Mouse (Mus musculus) inflammation-experienced regulatory T-cells, adult 6 months (primary cell): ENCODE results near the gene Abhd4. TPM values are rescaled to one million over a fixed set of nuclear protein-coding genes. Genes with fewer than 3 reads are reported as not detected.

Experiments
- ATAC-seq: one replicate; pipeline ENCODE4 v1.8.0; 2017
- polyA plus RNA-seq, 3 experiments: library from polyadenylated mRNA; unstranded; fragments of 100-300 nt; shearing (Covaris generic); gene quantifications; one replicate each; pipeline ENCODE4 v1.2.1; 2017

Gene Abhd4
- 10 to 100 TPM; 20.3 to 33.0 (median 29.4) TPM for polyA plus RNA-seq

DNA sequence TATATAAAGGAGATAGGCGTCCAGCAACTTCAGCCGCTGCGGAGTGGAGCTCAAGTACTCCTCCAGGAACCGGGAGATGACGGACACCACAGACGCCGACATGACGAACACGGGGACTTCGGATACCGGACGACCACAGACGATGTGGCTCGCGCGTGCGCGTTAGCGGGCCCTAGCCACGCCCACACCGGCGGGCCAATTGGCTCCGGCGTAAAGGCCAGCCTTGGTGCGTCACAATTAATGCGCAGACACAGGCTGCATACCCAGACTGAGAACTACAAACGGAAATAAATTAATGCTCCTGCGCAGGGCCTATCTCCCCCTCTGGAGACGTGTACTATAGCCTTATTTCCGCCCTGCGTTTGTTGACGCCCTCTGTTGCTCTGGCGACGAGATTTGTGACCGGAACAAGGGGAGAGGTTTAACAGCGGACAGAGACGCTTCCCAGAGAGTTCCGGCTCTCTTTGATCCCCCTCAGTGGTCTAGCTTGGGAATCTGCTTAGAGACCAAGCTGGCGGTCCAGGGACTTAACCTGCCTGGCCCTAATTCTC is at the start of gene Abhd4, which contains the start of gene Dad1:
Gene Abhd4 (plus strand): TSS at position 448 of the 551 bp plus-strand sequence.
Gene Dad1 (minus strand): TSS at position 364 of the 551 bp plus-strand sequence.
- ATAC-seq, result peak; percentile 99

DNA sequence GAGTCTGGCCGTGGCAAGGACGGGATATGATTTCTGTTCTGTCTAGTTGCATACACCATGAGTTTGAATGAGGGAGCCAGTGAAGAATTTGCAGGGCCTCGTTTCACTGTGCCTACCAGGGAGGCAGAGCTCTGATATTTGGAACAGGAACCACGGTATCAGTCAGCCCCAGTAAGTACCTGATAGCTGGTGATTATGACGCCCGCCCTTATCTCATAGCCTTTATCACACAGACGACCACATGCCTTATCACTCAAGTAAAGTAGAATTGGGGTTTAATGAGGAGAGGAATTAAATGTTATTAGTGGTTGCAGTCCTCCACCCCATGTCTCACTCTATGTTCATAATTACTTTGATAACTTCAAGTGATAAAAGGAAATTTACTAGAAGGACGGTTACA is 49.7 kb upstream of the Abhd4 start:
- ATAC-seq, result no peak

DNA sequence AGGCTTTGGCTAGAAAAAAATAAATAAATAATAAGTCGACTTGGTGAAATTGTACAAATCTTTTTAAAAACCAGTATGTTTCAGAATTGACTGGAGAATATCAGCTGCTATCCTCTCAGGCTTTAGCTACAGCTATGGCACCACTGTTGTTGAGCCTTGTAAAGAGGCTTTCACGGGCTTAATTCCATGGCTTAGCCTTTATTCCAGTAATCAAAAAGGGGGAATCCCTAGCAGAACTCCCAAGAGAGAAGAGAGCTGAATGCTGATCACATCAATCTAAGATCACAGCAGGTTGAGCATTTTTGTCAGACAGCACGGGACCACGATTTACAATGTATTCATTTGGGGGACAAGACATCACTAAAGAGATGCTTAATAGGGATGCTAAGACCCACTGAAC is 49.2 kb upstream of the Abhd4 start:
- no peak for ATAC-seq

DNA sequence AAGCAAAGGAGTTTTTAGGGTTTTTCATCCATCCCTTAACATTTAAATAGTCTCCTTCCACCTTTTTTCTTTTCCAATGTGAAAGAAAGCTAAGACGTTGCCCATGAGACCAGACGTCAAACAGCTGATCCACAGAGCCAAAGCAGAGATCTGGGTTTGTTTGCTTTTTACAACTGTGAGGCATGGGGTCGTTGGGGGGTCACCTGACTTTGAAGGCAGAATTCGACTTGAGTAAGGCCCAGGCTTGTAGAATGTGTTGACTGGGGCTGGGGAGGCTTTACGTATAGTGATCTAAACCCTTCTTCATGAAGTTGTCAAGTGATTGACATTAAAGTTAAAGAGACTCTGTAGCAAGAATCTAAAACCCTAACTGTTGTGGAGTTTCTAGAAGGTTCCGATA is 48.1 kb upstream of the Abhd4 start:
- ATAC-seq, result no peak

DNA sequence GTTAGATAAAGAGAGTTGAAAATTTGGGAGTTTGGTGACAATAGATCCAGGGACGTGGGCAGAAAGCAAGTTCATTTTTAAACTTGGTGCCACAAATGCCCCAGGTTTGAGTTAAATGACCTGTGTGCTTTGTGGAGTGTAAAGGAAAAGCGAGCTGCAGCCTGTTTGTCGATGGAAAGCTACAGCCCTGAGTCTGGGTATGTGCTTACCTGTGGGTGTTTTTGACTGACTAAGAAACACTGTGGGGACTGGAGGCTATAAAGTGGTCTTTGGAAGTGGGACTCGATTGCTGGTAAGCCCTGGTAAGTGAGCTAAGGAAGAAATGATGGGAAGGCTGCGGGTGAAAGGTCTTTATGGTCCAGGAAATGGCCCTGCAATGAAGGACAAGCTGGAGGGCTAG is 47.7 kb upstream of the Abhd4 start:
- no peak for ATAC-seq

DNA sequence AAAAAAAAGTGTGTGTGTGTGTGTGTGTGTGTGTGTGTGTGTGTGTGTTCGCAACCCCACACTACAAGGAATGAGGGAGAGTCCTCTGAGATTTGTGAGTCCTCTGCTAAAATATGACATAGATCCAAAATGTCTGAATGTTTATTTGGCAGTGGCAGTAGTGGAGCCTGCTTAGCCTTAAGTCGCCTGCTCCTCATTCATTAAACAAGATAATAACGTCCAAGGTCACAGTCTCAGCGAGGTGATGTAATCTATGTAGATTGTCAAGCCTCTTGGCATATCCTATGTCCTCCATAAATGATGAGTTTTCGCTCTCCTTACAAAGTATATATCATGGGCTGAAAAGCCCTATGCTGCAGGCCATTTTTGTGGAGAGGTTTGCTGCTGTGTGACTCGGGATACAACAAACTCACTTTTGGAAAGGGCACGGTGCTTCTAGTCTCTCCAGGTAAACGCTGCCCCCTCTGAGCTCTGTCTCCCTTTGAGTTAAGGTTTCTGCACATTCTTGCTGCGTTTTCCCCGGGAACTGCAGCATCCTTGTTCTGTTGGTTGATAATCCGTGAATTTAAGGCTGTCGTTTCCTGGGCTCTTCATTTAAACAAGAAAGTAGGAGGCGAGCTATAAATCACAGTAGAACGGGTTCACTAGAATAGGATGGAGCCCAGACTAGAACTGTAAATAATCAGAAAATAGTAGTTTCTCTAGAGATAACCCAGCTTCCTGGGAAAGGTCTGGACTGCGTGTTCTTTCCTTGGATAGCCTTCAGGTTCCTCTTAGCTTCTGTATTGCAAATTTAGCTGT is 47.0 kb upstream of the Abhd4 start:
- no peak for ATAC-seq

DNA sequence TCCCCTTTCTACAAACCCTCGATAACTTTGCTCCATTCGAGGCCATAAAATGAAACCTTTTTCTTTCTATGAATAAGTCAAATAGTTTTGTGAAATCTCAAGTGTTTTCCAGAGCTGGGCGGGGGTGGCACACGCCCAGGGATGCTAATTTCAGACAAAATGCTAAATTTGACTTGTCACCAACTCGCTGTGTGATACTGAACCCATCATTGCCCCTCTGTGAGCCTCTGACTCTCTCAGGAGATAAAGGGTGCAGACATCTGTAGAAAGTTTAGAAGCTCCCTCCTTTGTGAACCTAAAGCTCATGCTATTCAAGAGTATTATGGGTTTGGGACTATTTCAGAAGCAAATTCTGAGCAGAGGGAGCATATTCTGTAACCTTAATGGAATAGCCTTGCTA is 46.1 kb upstream of the Abhd4 start:
- no peak for ATAC-seq

DNA sequence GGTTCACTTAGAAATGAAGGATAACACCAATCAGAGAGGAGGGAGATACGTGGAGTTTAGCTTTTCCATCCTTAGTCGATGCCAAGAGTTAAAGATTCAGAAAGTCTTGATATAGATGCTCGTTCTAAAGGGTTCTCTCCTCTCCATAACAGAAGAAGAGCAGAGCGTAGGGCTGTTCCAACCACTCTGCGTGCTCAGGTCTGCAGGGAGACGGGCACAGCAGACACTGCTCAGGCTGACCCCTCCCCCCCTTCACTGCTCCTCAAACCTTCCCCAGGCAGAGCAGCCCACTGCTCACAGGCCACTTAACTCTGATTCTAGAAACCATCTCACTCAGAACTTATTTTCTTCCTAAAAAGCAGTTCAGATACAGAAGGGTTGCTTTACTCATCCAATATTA is 45.2 kb upstream of the Abhd4 start:
- ATAC-seq, result no peak

DNA sequence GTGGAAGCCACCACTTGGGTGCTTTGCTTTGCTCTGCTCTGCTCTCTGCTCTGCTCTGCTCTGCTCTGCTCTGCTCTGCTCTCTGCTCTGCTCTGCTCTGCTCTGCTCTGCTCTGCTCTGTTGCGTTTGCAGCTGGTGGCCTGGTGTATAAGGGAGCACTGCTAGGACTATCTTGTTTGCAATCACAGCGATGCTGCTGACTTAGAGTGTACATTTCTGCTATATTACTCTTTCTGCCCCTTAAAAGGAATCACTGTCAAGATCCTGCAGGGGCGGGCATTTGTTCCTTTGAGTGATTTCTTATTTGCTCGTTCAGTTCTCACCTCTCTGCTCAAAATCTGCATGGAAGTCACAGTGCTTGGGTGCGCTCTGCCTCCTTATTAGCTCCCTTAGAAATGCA is 44.1 kb upstream of the Abhd4 start:
- ATAC-seq, result peak; percentile 6

DNA sequence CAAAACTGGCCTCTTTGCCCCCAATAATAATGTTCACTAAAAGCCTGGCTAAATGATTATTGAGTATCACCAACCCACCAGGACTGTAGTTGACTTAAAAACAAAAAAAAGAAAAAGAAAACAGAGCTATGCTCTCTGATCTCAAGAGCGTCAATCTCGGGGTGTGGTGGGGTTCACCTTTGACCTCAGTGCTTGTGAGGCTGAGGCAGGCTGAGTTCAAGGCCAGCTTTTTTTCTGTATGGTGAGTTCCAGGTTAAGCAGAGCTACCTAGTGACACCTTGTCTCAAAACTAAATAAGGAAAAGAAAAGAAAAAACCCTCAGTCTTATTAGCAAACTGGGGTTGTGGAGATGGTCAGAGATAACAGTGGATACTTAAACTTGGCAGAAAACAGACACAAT is 43.6 kb upstream of the Abhd4 start:
- ATAC-seq, result no peak

DNA sequence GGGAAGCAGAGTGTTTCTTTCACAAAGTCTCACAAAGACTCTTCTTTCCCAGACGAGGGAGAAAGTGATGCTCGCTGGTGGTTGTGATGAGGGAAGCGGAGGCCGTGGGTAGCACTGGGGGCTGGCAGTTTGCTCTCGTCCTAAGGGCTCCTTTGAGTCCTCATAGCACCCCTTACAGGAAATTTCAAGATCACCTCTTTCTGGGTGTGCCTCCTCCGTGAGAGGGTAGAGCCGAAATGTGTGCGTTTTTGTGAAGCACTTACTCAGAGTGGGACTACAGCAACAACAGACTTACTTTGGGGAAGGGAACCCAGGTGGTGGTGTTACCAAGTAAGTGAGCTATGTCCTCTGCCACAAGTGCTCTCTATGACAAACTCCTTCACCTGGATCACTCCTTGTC is 42.8 kb upstream of the Abhd4 start:
- ATAC-seq, result peak; percentile 16

DNA sequence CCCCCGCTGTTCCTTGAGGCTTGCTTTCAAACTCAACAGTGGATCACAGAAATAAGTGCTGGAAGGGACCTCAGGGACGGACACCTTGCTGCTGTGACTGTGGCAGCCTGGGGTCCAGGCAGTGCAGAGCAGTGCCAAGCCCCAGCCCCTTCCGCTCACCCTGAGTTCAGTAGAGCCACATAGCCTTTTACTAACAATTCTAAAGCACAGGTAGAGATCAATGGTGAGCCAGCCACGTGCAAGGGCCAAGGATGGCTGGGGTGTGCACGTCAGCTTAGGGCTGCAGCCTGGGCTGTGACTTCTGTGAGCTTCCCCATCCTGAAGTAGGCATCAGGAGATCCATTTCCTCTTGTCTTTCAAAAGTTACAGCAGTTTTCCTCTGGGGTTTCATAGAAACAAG is 42.2 kb upstream of the Abhd4 start:
- ATAC-seq, result peak; percentile 11

DNA sequence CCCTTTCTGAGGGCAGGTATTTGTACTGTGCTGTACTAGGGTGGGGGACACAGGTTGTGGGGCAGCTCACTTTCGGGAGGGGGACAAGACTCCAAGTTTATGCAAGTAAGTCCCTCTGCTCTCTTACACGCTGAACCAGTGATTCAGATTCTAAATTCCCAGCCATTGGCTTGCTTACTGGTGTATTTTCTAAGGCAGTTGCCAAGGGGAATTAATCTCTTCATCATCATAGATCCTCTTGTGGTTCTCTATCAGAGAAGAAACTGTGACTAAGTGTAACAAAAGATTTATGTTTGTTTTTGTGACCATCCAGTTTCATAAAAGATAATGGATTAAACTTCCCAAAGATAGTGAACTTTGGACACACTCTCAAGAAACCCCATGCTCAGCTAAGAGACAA is 40.3 kb upstream of the Abhd4 start:
- no peak for ATAC-seq

DNA sequence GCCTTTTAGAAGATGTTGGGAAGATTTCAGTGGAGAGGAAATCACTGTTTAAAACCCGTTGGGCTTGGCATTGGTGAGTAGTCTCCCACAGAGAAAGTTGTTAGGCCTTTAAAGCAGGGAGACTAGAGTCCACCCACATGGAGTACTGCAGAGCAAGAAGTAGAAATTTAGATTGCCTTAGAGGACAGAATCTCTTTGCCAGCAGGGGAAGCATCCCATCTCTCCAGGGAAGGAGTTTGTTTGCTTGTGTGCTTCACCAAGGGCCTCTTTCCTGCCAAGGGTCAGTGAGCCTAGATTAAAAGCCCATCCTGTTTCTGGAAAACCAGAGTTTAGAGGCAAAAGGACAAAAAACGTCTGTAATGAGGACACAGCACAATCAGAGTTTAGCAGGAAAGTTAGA is 39.5 kb upstream of the Abhd4 start:
- ATAC-seq, result no peak

DNA sequence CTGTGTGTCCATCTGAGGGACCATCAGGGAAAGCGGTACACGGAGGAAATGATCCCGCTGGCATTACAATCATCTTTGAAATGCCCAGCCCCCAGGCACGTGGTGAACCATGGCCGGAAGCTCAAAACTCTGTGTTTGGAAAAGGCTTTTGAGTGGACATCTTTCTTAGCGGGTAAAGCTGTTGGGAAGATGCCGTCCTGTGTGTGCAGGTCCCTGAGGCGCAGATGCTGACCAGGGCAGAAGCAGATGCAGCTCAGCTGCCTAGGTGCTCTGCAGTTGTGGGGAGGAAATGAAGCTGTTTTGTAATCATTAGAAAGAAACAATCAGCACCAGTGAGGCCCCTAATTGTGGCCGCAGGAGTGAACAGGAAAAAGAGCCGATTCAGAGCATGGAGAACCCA is 39.1 kb upstream of the Abhd4 start:
- ATAC-seq, result no peak

DNA sequence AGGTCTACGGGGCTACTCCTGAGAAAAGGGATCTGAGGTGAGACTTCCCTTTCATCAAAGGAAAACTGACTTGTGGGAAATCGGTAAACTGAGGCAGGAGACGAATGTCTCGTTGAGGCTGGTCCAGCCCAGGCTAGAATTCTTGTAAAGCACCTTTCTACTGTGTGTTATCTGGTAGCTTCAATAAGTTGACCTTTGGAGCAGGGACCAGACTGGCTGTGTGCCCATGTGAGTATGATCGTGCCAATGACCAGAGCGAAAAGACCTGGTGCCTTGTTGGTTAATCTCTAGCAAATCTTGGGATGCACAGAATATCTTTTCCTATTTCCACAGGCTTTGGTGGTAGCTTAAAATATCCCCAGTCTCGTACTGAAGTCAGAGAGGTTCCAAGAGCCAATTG is 37.9 kb upstream of the Abhd4 start:
- ATAC-seq, result no peak

DNA sequence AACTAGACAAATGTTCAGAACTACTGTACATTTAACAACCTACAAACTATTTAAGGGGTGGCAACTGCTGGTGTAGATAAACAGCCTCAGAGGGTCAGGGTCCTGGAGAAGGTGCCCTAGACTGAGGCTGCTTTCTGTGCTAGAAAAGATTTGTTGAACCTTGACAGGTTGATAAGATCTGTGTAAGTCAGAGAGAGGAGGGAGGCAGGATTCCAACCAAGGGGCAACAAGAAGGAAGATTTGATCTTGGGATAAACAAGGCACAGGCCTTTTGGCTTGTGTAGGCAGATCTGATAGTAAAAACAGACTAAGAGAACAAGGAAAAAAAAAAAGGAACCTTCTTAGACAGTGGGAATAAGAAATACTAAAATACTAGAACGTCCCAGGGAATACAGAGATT is 35.8 kb upstream of the Abhd4 start:
- no peak for ATAC-seq

DNA sequence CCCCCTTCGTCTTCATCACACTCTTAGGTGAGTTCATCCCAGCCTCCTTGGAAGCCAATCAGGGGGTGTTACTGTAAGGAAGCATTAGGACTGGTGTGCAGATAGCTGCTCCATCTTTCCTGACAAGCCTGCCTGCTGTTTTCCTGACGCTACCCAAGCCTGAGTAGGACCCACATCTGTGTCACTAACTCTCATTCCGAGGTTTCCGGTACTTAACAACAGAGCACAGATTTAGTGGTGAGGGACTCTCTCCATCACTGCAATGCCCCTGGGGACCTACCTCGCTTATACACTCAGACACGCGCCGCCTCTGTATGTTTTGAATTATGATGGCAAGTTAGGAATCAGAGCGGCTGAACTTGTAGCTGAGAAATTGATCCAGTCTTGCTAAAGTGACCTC is 35.3 kb upstream of the Abhd4 start:
- ATAC-seq, result peak; percentile 13

DNA sequence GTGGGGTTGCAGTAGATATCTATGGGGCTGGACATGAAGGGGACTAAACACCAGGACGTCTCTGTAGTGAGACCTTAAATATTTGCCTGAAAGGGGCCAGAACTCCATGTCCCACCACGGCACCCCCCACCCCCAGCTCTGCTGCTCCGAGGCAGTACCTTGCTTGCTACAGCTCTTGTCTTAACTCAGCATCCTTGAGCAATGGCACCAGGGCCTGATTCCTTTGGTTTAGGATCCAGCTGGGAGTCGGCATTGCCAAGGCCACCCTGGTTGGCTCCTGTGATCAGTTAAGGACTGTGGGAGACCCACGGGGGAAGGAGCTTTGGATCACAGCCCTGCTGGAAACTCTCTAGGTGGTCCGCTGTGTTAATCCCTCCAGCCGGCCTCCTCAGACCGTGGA is 34.7 kb upstream of the Abhd4 start:
- no peak for ATAC-seq

DNA sequence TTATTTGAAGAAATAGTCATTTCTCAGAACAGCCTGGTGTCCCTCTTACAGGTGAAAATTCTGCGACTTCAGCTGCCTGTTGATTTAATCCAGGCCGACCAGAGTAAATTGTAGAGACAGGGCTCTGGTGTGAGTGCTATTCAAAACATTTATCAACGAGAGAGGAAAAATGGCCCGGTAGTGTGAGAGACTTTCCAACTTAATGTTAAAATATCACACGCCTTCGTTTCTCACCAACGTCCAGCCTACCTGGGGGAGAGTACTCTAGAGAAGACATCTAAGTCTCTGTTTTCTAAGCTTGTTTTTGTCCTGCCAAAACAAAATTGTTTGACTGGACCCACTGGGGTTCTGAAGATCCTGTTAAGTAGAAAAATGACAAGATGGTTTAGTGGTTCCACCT is 34.1 kb upstream of the Abhd4 start:
- no peak for ATAC-seq

DNA sequence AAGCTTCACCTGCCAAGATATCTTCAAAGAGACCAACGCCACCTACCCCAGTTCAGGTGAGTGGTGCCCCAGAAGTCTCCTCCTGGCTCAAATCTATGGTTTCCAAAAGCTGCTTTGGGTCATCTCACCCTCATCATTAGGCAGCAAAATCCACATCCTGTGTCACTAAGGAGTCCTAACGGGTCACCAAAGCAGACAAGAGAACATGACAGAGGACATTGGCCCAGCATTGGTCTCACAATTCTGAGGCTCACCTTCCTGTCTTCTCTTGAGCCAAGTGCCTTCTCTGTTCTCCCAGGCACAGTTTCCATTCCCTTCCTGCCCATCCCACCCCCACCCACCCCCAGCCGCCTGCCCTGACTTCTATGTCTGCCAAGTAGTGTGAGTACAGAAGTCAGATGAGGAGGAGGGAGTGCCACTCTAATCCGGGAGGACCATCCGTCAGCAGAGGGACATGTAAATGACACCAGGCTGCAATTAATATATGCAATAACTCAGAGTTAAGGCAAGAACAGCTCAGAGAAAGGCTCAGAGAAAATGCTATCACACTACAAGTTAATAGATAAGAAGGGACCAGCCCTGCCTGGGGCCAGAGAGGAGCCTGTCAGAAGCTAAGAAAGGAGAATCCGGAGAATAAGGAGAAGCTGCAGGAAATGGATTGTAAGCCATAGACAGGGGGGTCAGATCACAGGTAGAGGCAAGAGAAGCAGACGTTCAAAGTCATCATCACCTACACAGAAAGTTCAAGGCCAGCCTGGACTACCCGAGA is 33.1 kb upstream of the Abhd4 start:
- ATAC-seq, result no peak

DNA sequence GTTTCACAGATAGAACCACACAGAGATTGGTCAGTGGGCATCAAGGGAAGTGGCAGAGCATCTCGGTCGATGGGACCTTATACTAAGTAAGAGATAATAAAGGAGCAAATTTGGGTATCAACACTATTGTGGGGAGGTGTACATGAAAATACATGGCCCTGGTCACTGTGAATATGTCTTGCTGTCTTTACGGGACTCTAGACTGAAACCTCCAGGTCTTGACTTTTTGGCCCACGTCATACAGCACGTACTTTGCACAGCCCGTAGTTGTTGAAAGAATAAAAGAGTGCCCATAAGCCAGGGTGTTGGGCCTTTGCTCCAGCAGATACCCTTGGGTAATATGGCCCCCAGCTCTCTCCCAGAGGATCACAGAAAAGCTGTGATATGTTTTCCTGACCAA is 32.3 kb upstream of the Abhd4 start:
- no peak for ATAC-seq

DNA sequence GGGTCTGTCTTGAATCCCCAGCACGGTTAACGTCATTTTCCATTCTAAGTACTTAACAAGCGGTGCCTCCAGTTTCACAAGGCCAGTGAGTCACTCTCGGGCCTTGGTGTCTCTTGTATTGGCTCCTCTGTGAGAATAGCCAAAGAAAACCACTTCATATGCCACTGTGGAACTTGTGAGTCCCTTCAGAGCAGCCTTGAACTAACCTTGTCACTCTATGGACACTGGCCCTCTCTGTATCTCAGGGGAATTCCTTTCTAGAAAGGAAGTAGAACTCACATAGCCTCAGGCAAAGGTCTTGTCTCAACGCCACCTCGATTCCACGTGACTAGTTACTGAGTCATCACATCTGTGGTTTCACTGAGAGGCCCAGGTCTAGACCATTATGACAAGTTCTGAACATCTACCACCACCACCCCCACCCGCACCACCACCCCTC is 31.7 kb upstream of the Abhd4 start:
- ATAC-seq, result peak; percentile 57
